Mouse (Mus musculus): ENCODE measurements around the gene Slc25a30. TPM values are rescaled to one million over a fixed set of nuclear protein-coding genes. Genes with fewer than 3 reads are reported as not detected.

Gene Slc25a30
- total and polyA plus RNA-seq, 3 experiments: 20.3 to 24.0 TPM; not detected in 1

DNA sequence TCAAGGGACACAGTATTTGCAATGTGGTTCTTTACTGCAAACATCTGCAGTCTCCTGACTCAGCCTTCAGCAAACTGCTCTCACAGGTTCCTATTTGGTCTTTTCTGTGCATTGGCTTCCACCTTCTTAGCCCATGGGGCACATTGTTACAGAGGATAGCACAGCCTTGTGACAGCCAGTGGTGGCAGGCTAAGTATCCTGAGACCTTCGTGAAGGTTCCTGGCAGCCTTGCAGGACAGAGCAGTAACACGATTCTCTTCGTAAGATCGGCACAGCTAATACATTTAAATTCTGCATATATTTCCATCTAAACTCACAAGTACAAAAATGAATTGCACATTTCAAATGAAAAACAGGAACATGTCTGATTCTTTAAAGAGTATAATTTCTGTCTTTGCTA is 9.1 kb upstream of the Slc25a30 start:
- H3K9me3 ChIP-seq (replicated peaks; ENCODE audit: insufficient read depth, low read length): no peaks in the 10 kb centered on the region
- no peak for DNase-seq (ENCODE audit: low read depth, low spot score)
- H3K9ac ChIP-seq (ENCODE audit: control insufficient read depth, low read depth, low read length, poor library complexity, severe bottlenecking): no peak overlapping the region
- H3K27ac ChIP-seq (ENCODE audit: control insufficient read depth, low read depth, low read length): no peak overlapping the region
- TF ChIP-seq USF2 (IDR thresholded peaks at IDR 0.05; ENCODE audit: borderline replicate concordance in 1 of 2, insufficient read depth in 1 of 2, low read depth in 1 of 2, low read length in 2 of 2) (no peak), TAL1 (IDR thresholded peaks at IDR 0.05; ENCODE audit: low read length) (no peak), HCFC1 (IDR thresholded peaks at IDR 0.05; ENCODE audit: low read depth, low read length) (no peak), E2F4 (IDR thresholded peaks at IDR 0.05; ENCODE audit: borderline replicate concordance, low read depth, low read length) (no peak), MAZ (IDR thresholded peaks at IDR 0.05; ENCODE audit: low read depth, low read length) (no peak), ZNF384 (IDR thresholded peaks at IDR 0.05; ENCODE audit: low read depth, low read length) (no peak), BHLHE40 (IDR thresholded peaks at IDR 0.05; ENCODE audit: borderline replicate concordance, low read depth, low read length) (no peak), MAX (IDR thresholded peaks at IDR 0.05; ENCODE audit: low read length) (no peak)
- peaks cover 0 to 4% of the 10 kb centered on the region in 2 experiments; a peak in 2 of 4 replicates for H3K36me3 ChIP-seq (ENCODE audit: control insufficient read depth in 1 of 2, insufficient read depth in 2 of 2, low read length in 2 of 2)
- peaks cover 0 to 3% of the 10 kb centered on the region in 2 experiments; a peak in 1 of 4 replicates for H3K4me1 ChIP-seq (ENCODE audit: control insufficient read depth in 1 of 2, insufficient read depth in 2 of 2, low read length in 2 of 2)
- no peaks in the 10 kb centered on the region for H3K79me2 ChIP-seq (ENCODE audit: control insufficient read depth, insufficient read depth, low read length, poor library complexity)
- no peak overlapping the region for H3K4me3 ChIP-seq (ENCODE audit: control insufficient read depth in 1 of 2, insufficient read depth in 1 of 2, low read depth in 2 of 2, low read length in 2 of 2)
- peaks cover 7 to 27% of the 10 kb centered on the region in 2 experiments for H3K27me3 ChIP-seq (ENCODE audit: control insufficient read depth in 1 of 2, insufficient read depth in 2 of 2, low read length in 2 of 2)

DNA sequence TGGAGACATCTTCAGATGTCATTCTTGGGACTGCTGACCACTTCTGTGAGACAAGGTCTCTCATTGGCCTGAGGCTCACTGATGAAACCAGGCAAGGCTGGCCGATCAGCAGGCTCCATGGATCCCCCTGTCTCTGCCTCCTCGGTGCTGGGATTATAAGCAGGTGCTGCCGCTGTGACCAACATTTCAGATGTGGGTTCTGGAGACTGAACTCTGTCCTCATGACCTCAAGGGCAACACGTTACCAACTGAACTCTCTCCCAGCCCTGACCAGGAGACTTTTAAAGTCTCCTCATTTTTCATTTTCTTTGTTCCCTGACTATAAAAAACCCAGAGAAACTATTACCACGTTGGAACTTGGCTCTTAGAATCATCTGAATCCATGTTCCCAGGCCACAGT is 7.9 kb upstream of the Slc25a30 start:
- no peak overlapping the region for H3K4me3 ChIP-seq (ENCODE audit: control insufficient read depth in 1 of 2, insufficient read depth in 1 of 2, low read depth in 2 of 2, low read length in 2 of 2)
- H3K27ac ChIP-seq (ENCODE audit: control insufficient read depth, low read depth, low read length): no peak overlapping the region
- DNase-seq (ENCODE audit: low read depth, low spot score): no peak
- no peaks in the 10 kb centered on the region for H3K79me2 ChIP-seq (ENCODE audit: control insufficient read depth, insufficient read depth, low read length, poor library complexity)
- H3K27me3 ChIP-seq (ENCODE audit: control insufficient read depth in 1 of 2, insufficient read depth in 2 of 2, low read length in 2 of 2): peaks cover 7 to 23% of the 10 kb centered on the region in 2 experiments
- peaks cover 0 to 3% of the 10 kb centered on the region in 2 experiments; a peak in 1 of 4 replicates for H3K4me1 ChIP-seq (ENCODE audit: control insufficient read depth in 1 of 2, insufficient read depth in 2 of 2, low read length in 2 of 2)
- H3K9ac ChIP-seq (ENCODE audit: control insufficient read depth, low read depth, low read length, poor library complexity, severe bottlenecking): no peak overlapping the region
- H3K9me3 ChIP-seq (replicated peaks; ENCODE audit: insufficient read depth, low read length): no peaks in the 10 kb centered on the region
- H3K36me3 ChIP-seq (ENCODE audit: control insufficient read depth in 1 of 2, insufficient read depth in 2 of 2, low read length in 2 of 2): peaks cover 0 to 7% of the 10 kb centered on the region in 2 experiments; a peak in 2 of 4 replicates
- TF ChIP-seq MYC (IDR thresholded peaks at IDR 0.05; ENCODE audit: low read depth, low read length) (no peak), CHD1 (IDR thresholded peaks at IDR 0.05; ENCODE audit: low read depth, low read length) (no peak), MAFK (IDR thresholded peaks at IDR 0.05; ENCODE audit: borderline replicate concordance, low read depth, low read length) (no peak), MAZ (IDR thresholded peaks at IDR 0.05; ENCODE audit: low read depth, low read length) (no peak), KAT2A (conservative IDR thresholded peaks at IDR 0.05; ENCODE audit: low read depth, low read length) (no peak), SMC3 (IDR thresholded peaks at IDR 0.05; ENCODE audit: low read depth, low read length) (no peak), ZC3H11A (IDR thresholded peaks at IDR 0.05; ENCODE audit: low read depth, low read length) (no peak), JUND (IDR thresholded peaks at IDR 0.05; ENCODE audit: low read depth, low read length) (no peak), TBP (IDR thresholded peaks at IDR 0.05; ENCODE audit: low read depth, low read length) (no peak), POLR2A (IDR thresholded peaks at IDR 0.05; ENCODE audit: control insufficient read depth in 1 of 2, insufficient read depth in 1 of 2, low read depth in 1 of 2, low read length in 2 of 2, poor library complexity in 1 of 2) (no peak), EP300 (IDR thresholded peaks at IDR 0.05; ENCODE audit: low read depth in 1 of 2, low read length in 2 of 2) (no peak), POLR2AphosphoS2 (IDR thresholded peaks at IDR 0.05; ENCODE audit: low read length) (no peak), ETS1 (IDR thresholded peaks at IDR 0.05; ENCODE audit: low read depth, low read length) (no peak), UBTF (IDR thresholded peaks at IDR 0.05; ENCODE audit: borderline replicate concordance, insufficient read depth, low read depth, low read length) (no peak), MYB (IDR thresholded peaks at IDR 0.05; ENCODE audit: low read depth, low read length) (no peak), MXI1 (IDR thresholded peaks at IDR 0.05; ENCODE audit: low read depth, low read length) (no peak), CHD2 (IDR thresholded peaks at IDR 0.05; ENCODE audit: low read length) (no peak), ZKSCAN1 (IDR thresholded peaks at IDR 0.05; ENCODE audit: low read depth, low read length) (no peak), POLR2AphosphoS5 (IDR thresholded peaks at IDR 0.05; ENCODE audit: borderline replicate concordance, low read depth, low read length) (no peak)
